Mouse (Mus musculus): ENCODE data around the gene Cnot11. TPM values are rescaled to one million over a fixed set of nuclear protein-coding genes. Genes with fewer than 3 reads are reported as not detected.

Gene Cnot11
- total and polyA plus RNA-seq, 3 experiments = 41.2 to 117 (median 44.8) TPM

- ATAC-seq (ENCODE audit: extremely low read depth, insufficient number of reproducible peaks, low FRiP score, poor library complexity, severe bottlenecking) = no peak
- Histone ChIP-seq H3K27me3 (ENCODE audit: insufficient read depth, low read length) (peaks cover 38% of the 10 kb centered on the region), H3K9me3 (replicated peaks) (peaks cover 9% of the 10 kb centered on the region), H3K36me3 (replicated peaks) (no peaks in the 10 kb centered on the region), H3K4me1 (ENCODE audit: insufficient read depth, low read depth, low read length) (peaks cover 3% of the 10 kb centered on the region; the same call in 1 of the 2 replicates), H3K4me3 (ENCODE audit: low read depth, low read length) (no peak overlapping the region)
- TF ChIP-seq GATA2 (IDR thresholded peaks at IDR 0.05; ENCODE audit: borderline replicate concordance, low read depth, low read length) (no peak), GATA1 (IDR thresholded peaks at IDR 0.05; ENCODE audit: borderline replicate concordance, low read length) (no peak), CTCF (IDR thresholded peaks at IDR 0.05; ENCODE audit: low read depth, low read length) (no peak), POLR2AphosphoS5 (IDR thresholded peaks at IDR 0.05; ENCODE audit: insufficient replicate concordance, low read depth, low read length) (no peak), TAL1 (conservative IDR thresholded peaks at IDR 0.05; ENCODE audit: low read depth, low read length) (no peak)
- DNase-seq (ENCODE audit: low spot score) = no peak
These were observed 19.3 kb upstream of the Cnot11 start for GRCm38 (mm10) chr1:39515303-39515991.

- peaks cover 34% of the 10 kb centered on the region for H3K27me3 ChIP-seq (ENCODE audit: insufficient read depth, low read length)
- TF ChIP-seq CTCF (IDR thresholded peaks at IDR 0.05; ENCODE audit: low read depth, low read length) (no peak), GATA2 (IDR thresholded peaks at IDR 0.05; ENCODE audit: borderline replicate concordance, low read depth, low read length) (no peak), TAL1 (conservative IDR thresholded peaks at IDR 0.05; ENCODE audit: low read depth, low read length) (no peak), GATA1 (IDR thresholded peaks at IDR 0.05; ENCODE audit: borderline replicate concordance, low read length) (no peak), POLR2AphosphoS5 (IDR thresholded peaks at IDR 0.05; ENCODE audit: insufficient replicate concordance, low read depth, low read length) (no peak)
- ATAC-seq (ENCODE audit: extremely low read depth, insufficient number of reproducible peaks, low FRiP score, poor library complexity, severe bottlenecking) = no peak
- peaks cover 3% of the 10 kb centered on the region; the same call in 1 of the 2 replicates for H3K4me1 ChIP-seq (ENCODE audit: insufficient read depth, low read depth, low read length)
- no peak overlapping the region for H3K4me3 ChIP-seq (ENCODE audit: low read depth, low read length)
- no peak for DNase-seq (ENCODE audit: low spot score)
- H3K36me3 ChIP-seq (replicated peaks) = no peaks in the 10 kb centered on the region
- peaks cover 9% of the 10 kb centered on the region for H3K9me3 ChIP-seq (replicated peaks)
These were observed 13.5 kb upstream of the Cnot11 start for GRCm38 (mm10) chr1:39521326-39521725.

- H3K27me3 ChIP-seq (ENCODE audit: insufficient read depth, low read length) = peaks cover 33% of the 10 kb centered on the region
- no peaks in the 10 kb centered on the region for H3K36me3 ChIP-seq (replicated peaks)
- peak; percentile 48 for DNase-seq (ENCODE audit: low spot score)
- no peak overlapping the region for H3K4me3 ChIP-seq (ENCODE audit: low read depth, low read length)
- peaks cover 7% of the 10 kb centered on the region for H3K4me1 ChIP-seq (ENCODE audit: insufficient read depth, low read depth, low read length)
- TF ChIP-seq GATA2 (IDR thresholded peaks at IDR 0.05; ENCODE audit: borderline replicate concordance, low read depth, low read length) (no peak), CTCF (IDR thresholded peaks at IDR 0.05; ENCODE audit: low read depth, low read length) (peak; percentile 61), POLR2AphosphoS5 (IDR thresholded peaks at IDR 0.05; ENCODE audit: insufficient replicate concordance, low read depth, low read length) (no peak), GATA1 (IDR thresholded peaks at IDR 0.05; ENCODE audit: borderline replicate concordance, low read length) (no peak), TAL1 (conservative IDR thresholded peaks at IDR 0.05; ENCODE audit: low read depth, low read length) (no peak)
- ATAC-seq (ENCODE audit: extremely low read depth, insufficient number of reproducible peaks, low FRiP score, poor library complexity, severe bottlenecking) = no peak; the same call in 1 of the 2 replicates
- peaks cover 9% of the 10 kb centered on the region for H3K9me3 ChIP-seq (replicated peaks)
These were observed 12.3 kb upstream of the Cnot11 start for GRCm38 (mm10) chr1:39522519-39522918.

GRCm38 (mm10) chr1:39525763-39526162 is 9.0 kb upstream of the Cnot11 start:
- DNase-seq (ENCODE audit: low spot score) (no peak), ATAC-seq (ENCODE audit: extremely low read depth, insufficient number of reproducible peaks, low FRiP score, poor library complexity, severe bottlenecking) (no peak)
- Histone ChIP-seq H3K27me3 (ENCODE audit: insufficient read depth, low read length) (peaks cover 31% of the 10 kb centered on the region), H3K4me1 (ENCODE audit: insufficient read depth, low read depth, low read length) (peaks cover 19% of the 10 kb centered on the region), H3K4me3 (ENCODE audit: low read depth, low read length) (no peak overlapping the region), H3K36me3 (replicated peaks) (no peaks in the 10 kb centered on the region), H3K9me3 (replicated peaks) (no peaks in the 10 kb centered on the region)
- TF ChIP-seq GATA1 (IDR thresholded peaks at IDR 0.05; ENCODE audit: borderline replicate concordance, low read length) (no peak), GATA2 (IDR thresholded peaks at IDR 0.05; ENCODE audit: borderline replicate concordance, low read depth, low read length) (no peak), TAL1 (conservative IDR thresholded peaks at IDR 0.05; ENCODE audit: low read depth, low read length) (no peak), POLR2AphosphoS5 (IDR thresholded peaks at IDR 0.05; ENCODE audit: insufficient replicate concordance, low read depth, low read length) (no peak), CTCF (IDR thresholded peaks at IDR 0.05; ENCODE audit: low read depth, low read length) (no peak)

GRCm38 (mm10) chr1:39526371-39527167 is 8.2 kb upstream of the Cnot11 start:
- Histone ChIP-seq H3K9me3 (replicated peaks) (no peaks in the 10 kb centered on the region), H3K36me3 (replicated peaks) (no peaks in the 10 kb centered on the region), H3K4me1 (ENCODE audit: insufficient read depth, low read depth, low read length) (peaks cover 19% of the 10 kb centered on the region), H3K4me3 (ENCODE audit: low read depth, low read length) (no peak overlapping the region), H3K27me3 (ENCODE audit: insufficient read depth, low read length) (peaks cover 27% of the 10 kb centered on the region)
- ATAC-seq (ENCODE audit: extremely low read depth, insufficient number of reproducible peaks, low FRiP score, poor library complexity, severe bottlenecking) = no peak
- no peak for TF ChIP-seq TAL1 (conservative IDR thresholded peaks at IDR 0.05; ENCODE audit: low read depth, low read length)
- TF ChIP-seq GATA1 (IDR thresholded peaks at IDR 0.05; ENCODE audit: borderline replicate concordance, low read length) = no peak
- no peak for TF ChIP-seq GATA2 (IDR thresholded peaks at IDR 0.05; ENCODE audit: borderline replicate concordance, low read depth, low read length)
- no peak for TF ChIP-seq CTCF (IDR thresholded peaks at IDR 0.05; ENCODE audit: low read depth, low read length)
- no peak for TF ChIP-seq POLR2AphosphoS5 (IDR thresholded peaks at IDR 0.05; ENCODE audit: insufficient replicate concordance, low read depth, low read length)
- no peak for DNase-seq (ENCODE audit: low spot score)

GRCm38 (mm10) chr1:39527432-39527831 is 7.4 kb upstream of the Cnot11 start:
- Histone ChIP-seq H3K36me3 (replicated peaks) (no peaks in the 10 kb centered on the region), H3K27me3 (ENCODE audit: insufficient read depth, low read length) (peaks cover 26% of the 10 kb centered on the region), H3K4me1 (ENCODE audit: insufficient read depth, low read depth, low read length) (peaks cover 19% of the 10 kb centered on the region), H3K4me3 (ENCODE audit: low read depth, low read length) (no peak overlapping the region), H3K9me3 (replicated peaks) (no peaks in the 10 kb centered on the region)
- ATAC-seq (ENCODE audit: extremely low read depth, insufficient number of reproducible peaks, low FRiP score, poor library complexity, severe bottlenecking) = peak; percentile 43; the same call in 1 of the 2 replicates
- TF ChIP-seq GATA1 (IDR thresholded peaks at IDR 0.05; ENCODE audit: borderline replicate concordance, low read length) (no peak), CTCF (IDR thresholded peaks at IDR 0.05; ENCODE audit: low read depth, low read length) (peak; percentile 97), POLR2AphosphoS5 (IDR thresholded peaks at IDR 0.05; ENCODE audit: insufficient replicate concordance, low read depth, low read length) (no peak)
- DNase-seq (ENCODE audit: low spot score) = peak; percentile 68

Measured in G1E (cell line).